Mouse (Mus musculus) mesoderm, embryonic 11.5 days (tissue): ENCODE measurements around the gene Son.
"Not testable (repeated sequence)": the region's sequence is repeated elsewhere in the genome, so short reads cannot be mapped to it uniquely, and the experiment has no call there.

Experiments
- DNase-seq: peaks from one replicate; pipeline ENCODE4 v3.0.0-alpha.2; 2012; ENCODE audit warnings: low read depth, low spot score

Gene Son

DNA sequence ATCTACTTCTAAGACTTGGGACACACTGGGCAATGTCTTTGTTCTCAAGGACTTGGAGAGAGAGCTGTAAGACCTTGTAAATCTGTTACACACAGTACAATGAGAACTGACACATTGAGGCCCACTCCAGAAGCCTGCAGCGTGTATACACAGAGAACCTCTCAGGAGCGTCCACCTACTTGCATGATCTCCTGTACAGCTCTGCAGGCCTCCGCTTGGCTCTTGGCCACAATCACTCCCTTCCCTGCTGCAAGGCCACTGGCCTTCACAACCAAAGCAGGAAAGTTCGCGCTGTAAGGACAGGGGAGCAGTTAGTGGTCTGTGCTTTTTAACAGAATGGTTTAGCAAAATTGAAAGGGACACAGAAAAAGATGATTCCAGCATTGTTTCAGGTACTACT, 8.1 kb upstream of the Son start:
- DNase-seq, result no peak

DNA sequence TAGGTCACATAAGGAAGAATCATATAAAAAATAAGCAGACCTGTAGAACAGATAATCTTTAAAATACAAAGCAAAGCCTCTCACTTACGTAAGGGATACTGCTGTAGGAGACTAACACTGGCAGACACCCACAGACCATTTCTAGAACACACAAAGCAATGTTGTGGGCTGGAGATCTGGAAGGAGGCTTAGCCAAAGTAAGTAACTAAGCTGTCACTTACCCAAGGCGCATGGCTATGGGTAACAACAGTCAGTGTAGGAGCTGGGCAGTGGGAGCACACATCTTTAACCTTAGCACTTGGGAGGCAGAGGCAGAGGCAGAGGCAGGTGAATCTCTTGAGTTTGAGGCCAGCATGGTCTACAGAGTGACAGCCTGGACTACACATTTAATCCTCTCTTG, 7.7 kb upstream of the Son start:
- no peak for DNase-seq

DNA sequence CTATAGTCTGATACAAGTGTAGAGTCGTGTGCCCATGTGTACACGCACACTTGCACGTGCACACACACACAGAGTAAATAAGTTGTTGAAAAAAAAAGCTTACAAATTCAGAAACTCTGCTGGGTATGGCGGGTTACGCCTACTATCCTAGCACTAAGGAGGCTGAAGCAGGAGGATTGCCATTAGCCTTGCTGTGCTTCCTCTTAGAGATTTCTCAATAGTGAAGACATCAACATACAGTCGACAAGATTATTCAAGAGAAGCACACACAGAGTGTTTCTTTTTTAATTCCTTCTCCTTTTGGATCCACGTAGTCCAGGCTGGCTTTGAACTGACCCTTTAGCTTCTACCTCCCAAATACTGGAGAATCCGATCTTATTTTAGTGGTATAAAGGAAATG, 7.1 kb upstream of the Son start:
- DNase-seq, result no peak

DNA sequence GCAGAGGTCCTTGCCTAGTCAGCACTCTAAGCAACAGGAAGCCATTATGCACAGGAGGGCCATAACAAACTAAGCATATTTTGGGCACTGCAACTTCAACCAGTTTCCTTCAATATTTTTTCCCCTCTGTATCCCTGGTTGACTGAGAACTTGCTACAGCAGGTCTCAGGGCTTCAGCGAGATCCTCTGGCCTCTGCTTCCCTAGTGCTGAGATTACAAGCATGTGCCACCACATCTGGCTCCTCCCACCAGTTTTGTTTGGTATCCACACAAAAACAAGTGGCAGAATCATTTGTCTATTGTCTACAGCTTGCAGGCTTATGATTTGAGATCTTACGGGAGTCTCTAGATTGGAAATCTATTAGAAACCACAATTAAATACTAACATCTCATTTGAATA, 2.4 kb upstream of the Son start:
- no peak for DNase-seq

DNA sequence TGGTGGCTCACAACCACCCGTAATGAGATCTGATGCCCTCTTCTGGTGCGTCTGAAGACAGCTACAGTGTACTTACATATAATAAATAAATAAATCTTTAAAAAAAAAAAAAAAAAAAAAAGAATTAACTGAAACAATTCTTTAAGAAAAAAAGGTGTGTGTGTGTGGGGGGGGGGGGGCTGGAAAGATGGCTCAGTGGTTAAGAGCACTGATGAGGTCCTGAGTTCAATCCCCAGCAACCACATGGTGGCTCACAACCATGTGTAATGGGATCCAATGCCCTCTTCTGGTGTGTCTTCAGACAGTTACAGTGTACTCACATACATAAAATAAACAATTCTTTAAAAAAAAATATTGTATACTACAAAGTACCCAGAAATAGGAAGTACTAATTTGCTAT, 1.9 kb upstream of the Son start:
- not testable (repeated sequence) for DNase-seq

DNA sequence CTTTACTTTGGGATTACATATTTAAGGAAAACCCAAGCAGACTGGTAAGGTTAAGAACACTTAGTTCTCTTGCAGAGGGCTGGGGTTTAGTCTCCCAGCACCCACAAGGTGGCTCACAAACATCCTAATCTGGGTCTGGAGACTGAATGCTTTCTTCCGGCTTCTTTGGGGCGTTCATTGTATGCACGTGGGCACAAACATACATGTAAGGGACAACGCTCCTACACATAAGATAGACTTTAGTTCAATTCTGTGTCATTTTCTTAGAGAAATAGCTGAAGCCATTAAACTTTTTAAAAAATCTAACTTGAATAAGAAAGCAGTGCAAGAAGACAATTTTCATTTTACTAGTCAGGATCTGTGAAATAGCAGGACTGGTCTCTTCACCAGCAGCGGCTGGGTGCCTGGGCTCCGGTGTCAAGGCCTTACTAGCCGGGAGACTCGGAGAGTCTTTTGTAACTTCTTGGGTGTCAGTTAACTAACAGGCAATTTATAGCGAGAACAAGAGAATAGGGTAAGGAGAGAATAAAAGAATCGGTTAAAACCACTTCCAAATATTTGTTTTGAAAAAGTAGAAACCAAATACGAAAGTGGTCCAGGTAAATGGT, 1.2 kb upstream of the Son start:
- DNase-seq, result peak; percentile 19

DNA sequence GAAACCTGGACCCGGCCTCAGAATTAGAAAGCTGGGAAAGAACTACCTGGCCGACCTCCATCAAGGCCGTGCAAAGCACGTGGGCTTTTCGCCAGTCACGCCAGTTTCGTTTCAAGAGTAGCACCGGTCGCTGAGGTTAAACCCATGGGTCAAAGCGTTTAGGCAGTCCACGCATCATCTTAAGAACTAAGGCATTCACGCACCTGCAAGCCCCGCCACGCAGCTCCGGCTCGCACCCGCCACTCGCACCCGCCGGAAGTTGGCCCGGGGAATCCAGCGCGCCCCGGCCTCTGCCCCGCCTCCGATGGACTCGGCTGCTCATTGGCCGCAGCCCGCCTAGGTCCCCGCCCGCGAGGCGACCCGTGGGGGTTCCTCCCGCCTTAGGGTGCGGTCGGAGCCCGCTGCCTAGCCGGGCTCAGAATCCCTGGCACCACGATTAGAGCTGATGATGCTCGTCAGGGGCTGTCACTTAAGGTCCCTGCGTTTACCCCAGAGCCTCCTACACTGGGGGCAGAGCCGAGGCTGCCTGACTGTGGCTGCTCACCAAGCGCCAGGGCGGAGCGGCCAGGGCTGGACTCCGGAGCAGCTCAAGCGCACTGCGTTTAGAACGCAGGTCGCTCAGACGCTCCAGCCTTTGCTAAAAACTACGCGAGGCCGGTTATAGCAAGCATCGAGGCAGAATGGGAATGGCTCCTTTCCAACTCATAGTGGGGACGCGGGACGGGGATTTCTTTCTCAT, 456 bp upstream of the Son start, which contains the start of gene Gart:
Gart (minus strand) TSS at position 272 of the 739 bp plus-strand sequence.
- DNase-seq, result peak; percentile 88

DNA sequence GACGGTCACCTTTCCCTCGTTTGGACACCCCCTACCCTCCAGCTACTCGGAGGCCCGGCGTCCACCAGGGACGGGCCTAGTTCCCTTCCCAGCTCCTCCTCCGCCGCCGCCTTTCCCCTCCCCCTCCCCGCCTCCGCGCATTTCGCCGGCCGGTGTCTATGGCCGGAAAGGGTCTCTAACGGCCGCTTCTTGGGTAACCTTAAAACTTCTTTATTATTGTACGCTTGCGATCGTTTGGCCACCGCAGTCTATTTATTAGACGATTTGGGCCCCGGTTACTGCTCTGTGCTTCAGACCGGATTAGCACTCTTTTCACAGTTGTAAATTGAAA, 879 bp downstream of the Son start:
- peak; percentile 73 for DNase-seq

DNA sequence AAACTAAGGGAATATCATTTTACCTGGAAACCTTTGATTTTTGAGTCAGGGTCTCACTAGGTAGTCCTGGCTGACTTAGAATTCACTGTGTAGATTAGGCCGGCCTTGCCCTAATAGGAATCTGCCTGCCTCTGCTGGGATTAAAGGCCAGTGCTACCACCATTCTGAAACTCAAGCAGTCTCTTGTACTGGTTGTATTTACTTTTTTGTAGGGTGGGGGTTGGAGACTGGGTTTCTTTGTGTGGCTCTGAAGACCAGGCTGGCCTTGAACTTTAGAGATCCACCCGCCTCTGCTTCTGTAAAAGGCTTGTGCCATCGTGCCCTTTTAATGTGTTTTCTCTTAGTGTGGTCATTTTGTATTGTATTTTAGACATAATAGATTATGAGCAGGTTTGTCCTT, 1.9 kb downstream of the Son start:
- no peak for DNase-seq

DNA sequence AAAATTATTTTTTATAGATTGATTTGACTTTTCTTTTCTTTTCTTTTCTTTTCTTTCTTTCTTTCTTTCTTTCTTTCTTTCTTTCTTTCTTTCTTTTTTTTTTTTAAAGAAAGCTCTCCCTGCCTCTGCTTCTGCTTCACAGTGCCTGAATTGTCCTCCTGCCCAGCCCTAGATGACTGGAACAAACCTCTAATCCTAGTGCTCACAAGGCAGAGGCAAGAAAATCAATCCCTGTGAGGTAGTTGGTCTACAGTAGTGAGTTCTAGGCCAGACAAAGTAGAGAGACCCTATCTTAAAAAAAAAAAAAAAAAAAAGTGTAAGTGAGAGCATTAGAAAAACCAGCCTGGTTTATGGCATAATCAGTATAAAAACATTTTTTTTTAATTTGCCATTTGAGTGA, 2.5 kb downstream of the Son start:
- DNase-seq, result no peak

DNA sequence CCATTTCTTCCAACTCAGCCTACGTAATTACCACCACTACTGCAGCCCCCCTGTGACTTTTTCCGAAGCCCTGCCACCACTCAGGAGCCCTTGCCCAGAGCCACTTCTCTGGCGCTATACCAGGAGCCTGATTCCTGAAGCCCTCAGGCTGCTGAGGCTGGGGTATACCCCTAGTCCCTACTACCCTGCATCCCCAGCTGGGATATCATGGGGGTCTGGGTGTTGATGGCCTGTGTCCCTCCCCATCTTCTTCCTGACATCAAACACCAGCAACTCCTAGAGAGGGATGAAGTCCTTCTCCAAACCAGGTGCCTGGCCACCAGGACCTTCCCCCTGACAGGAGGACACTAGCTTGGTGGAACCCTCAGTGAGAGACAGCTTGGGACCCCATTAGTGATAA, 4.9 kb downstream of the Son start:
- no peak for DNase-seq

DNA sequence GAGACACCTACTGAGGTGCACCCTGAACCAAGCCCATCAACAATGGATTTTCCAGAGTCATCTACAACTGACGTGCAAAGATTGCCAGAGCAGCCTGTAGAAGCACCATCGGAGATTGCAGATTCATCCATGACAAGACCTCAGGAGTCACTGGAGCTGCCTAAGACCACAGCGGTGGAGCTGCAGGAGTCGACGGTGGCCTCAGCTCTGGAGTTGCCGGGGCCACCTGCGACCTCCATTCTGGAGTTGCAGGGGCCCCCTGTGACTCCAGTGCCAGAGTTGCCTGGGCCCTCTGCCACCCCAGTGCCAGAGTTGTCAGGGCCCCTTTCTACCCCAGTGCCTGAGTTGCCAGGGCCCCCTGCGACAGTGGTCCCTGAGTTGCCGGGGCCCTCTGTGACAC, 8.0 kb downstream of the Son start:
- no peak for DNase-seq

DNA sequence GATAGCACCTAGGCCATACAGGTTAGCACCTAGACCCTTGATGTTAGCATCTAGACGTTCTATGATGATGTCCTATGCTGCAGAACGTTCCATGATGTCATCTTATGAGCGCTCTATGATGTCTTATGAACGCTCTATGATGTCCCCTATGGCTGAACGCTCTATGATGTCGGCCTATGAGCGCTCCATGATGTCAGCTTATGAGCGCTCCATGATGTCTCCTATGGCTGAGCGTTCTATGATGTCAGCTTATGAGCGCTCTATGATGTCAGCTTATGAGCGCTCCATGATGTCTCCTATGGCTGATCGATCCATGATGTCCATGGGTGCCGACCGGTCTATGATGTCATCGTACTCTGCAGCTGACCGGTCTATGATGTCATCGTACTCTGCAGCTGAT, 10.0 kb downstream of the Son start:
- no peak for DNase-seq

DNA sequence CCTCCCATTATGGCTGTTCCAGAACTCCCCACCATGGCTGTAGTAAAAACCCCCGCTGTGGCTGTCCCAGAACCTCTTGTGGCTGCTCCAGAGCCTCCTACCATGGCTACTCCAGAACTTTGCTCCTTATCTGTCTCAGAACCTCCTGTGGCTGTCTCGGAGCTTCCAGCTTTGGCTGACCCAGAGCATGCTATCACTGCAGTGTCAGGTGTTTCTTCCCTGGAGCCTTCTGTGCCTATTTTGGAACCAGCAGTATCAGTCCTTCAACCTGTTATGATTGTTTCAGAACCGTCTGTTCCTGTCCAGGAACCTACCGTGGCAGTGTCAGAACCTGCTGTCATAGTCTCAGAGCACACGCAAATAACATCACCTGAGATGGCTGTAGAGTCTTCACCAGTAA, 11.2 kb downstream of the Son start:
- no peak for DNase-seq

DNA sequence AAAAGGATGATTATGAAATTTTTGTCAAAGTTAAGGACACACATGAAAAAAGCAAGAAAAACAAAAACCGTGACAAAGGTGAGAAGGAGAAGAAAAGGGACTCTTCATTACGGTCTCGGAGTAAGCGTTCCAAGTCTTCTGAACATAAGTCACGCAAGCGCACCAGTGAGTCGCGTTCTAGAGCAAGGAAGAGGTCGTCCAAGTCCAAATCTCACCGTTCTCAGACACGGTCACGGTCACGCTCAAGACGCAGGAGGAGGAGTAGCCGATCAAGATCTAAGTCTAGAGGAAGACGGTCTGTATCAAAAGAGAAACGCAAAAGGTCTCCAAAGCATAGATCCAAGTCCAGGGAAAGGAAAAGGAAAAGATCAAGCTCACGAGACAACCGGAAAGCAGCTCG, 12.5 kb downstream of the Son start:
- DNase-seq, result no peak

DNA sequence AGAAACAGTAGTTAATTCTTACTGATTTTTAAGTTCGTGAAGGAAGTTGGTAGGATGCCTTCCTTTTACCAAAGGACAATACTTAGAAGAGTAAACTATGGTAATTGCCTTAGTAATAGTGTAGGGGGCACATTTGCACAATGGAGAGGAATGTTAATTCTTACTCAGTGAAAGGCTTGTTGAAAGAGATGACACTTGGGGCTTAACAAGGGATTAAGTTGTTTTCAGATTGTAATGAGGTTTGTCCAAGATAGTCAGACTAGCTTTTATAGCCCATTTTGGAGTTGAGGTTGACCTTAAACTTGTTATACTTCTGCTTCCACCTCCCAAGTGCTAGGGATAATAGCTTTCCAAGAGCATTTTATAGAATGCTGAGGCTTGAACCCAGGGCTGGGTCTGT, 14.1 kb downstream of the Son start:
- no peak for DNase-seq

DNA sequence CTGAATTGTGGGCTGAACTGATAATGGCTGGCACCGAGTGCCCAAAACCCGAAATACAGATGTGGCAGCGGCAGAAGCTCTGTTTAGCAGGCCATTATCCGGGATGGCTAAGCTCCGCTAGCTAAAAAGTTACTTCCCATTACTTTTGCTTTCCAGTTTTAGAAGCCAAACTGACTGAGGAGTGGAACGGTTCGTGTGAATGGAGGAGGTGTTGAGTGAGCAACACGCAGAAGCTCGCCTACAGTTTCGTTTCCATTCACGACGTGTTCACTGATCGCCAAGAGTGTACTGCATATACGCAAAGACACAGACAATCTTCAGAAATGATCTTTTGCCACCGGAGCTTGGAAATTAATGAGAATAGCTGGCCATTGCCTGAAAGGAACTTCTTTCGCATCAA, 15.0 kb downstream of the Son start:
- DNase-seq, result no peak

DNA sequence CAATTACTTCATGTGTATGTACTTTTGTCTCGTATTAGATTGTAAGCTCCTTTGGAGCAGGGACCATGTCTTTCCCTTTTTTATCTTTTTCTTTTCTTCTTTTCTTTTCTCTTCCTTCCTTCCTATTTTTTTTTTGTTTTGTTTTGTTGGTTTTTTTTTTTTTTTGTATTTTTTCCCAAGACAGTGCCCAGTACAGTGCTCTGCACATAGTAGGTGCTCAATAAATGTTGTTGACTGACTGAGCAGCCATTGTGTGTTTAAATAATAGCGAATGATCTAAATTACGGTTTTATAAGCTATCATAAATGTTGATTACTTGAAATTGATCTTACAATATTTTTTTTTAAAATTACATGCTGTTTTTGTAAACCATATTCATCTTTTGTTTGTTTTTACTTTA, 16.5 kb downstream of the Son start:
- DNase-seq, result no peak

DNA sequence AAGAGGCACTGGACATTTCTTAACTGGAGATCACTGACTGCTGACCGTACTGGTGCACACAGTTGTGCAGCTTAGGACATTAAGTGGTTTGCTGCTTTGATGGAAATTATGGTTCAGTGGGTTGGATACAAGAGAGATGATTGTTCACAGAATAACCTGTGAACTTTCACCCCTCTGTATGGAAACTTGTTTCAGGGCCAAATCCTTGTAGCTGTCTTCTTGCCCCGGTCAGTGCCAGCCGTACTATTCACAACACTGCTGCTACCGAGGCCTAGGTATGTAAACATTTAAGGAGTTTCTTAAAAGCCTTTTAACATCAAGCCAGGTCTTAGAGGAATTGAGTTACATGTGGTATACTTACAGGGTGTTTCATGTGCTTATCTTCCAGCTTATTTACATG, 27.2 kb downstream of the Son start:
- no peak for DNase-seq

DNA sequence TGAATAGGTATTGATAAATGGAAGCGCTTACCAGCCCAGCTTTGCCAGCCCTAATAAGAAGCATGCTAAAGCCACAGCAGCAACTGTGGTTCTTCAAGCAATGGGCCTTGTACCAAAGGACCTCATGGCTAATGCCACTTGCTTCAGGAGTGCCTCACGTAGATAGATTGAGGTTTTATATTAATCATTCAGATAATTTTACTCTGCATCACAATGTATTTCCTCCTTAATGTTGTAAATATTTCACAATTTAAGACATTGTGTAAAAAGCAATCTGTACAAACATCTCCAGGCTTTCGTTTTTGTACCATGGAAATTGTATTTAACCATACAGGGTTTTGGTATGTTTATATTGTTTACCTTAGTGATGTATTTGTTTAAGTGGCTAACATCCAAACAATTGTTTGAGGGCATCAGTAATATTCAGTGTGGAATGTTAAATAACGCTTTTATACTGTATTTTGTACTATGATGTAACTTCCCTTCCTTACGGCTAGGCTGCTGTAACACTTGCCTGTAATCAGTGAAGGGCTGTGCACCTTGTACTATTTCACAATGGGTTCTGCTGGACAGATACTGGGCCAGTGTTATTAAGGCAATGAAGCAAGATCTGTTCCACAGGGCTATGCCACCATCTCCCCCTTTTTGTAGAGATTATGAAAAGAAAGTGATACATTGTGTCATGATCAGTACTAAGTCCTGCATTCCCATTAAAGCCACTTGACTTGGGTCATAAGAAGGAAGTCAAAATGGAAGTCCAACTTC, 31.0 kb downstream of the Son start:
- no peak for DNase-seq

DNA sequence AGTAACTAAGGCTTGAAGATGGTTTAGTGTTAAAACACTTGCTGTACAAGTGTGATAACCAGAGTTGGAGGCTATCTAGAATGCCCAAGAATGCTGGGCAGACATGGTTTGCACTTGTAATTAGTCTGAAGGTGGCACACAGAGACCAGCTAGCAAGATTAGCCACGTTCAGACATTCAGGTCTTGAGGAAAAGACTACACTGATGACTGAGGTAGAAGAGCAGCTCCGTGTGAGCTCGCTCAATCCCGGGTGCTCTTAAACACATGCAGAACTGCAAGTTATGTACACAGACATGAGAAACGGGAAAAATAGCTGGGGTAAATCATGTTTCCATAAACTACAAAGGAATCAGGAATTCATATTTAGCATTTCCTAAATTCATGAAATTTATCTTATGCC, 33.4 kb downstream of the Son start:
- no peak for DNase-seq

DNA sequence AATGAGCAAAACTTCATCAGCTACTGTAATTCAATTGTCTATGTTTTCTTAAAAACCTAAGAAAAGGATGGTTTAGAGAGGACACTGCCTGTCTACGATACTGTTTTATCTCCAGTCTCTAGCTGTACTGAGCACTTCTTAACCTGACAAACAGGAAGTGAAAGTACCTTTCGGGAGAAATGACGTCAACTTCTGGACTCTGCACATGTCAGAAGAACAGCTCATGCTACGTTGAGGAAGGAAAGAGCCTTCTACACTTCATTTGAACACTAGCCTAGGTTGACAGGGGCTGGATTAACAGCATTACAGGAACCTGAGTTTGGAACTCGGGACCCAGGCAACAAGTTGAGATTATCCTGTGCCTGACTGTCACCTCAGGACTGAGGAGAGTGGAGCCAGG, 38.2 kb downstream of the Son start:
- DNase-seq, result no peak

DNA sequence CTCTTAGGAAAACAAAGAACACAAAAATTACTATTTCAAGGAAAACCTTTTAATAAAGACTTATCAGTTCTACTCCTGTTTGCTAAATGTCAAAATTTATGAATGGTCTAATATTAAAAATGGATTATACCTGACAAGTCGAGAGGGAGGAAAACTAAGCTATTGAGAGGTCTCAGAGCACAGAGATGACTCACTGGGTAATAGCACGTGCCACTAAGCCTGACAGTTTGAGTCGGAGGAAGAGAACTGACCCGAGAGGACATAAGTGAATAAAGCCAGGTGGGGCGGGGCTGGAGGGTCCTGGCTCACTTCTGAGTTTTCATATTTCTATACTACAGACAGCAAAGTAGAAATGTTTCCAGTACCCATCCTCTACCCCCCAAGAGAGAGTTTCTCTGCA, 39.1 kb downstream of the Son start:
- no peak for DNase-seq
